Mouse (Mus musculus) monocyte, adult 2 months (primary cell): ENCODE results near the gene Fstl4.
"Not testable (repeated sequence)": the region's sequence is repeated elsewhere in the genome, so short reads cannot be mapped to it uniquely, and the experiment has no call there.

Experiments used
- DNase-seq, 2 experiments: peaks; one replicate each; pipeline ENCODE4 v3.0.0; 2022; ENCODE audit warnings: low spot score in 2 of 2, low read depth in 1 of 2

Gene Fstl4

DNA sequence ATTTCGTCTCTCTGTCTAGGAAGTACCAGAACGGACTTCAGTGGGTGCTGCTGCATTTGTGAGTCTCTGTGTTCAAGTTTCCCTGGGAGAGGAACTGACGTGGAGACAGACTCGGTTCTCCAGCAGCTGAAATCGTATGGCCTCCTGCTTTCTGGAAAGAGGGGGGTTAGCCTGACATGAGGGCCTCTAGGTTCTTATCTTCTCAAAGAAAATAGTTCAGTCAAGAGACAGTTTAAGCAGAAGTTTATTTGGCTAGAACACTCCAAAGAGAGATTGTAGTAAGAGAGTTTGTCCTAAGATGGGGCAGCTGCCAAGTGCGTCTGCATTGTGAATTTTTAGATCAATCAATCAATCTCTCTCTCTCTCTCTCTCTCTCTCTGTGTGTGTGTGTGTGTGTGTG lies 362.2 kb downstream of the Fstl4 start:
- no peak for DNase-seq

DNA sequence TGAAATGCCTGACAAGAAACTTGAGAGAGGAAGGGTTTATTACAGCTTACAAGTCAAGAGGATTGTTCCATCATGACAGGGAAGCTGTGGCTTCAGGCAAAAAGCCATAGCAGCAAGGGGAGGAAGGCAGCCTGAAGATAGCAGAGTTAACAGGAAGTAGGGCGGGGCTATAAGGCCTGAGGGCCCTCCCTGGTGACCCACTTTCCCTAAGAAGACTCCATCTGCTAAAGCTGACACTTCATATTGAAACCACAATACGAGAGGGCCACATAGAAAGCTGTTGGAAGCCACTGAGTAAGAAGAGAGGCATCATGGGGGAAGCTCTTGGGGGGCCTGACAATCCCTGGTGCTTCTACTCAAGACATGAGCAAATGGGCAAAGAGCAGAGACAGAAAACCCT lies 364.2 kb downstream of the Fstl4 start:
- no peak for DNase-seq

DNA sequence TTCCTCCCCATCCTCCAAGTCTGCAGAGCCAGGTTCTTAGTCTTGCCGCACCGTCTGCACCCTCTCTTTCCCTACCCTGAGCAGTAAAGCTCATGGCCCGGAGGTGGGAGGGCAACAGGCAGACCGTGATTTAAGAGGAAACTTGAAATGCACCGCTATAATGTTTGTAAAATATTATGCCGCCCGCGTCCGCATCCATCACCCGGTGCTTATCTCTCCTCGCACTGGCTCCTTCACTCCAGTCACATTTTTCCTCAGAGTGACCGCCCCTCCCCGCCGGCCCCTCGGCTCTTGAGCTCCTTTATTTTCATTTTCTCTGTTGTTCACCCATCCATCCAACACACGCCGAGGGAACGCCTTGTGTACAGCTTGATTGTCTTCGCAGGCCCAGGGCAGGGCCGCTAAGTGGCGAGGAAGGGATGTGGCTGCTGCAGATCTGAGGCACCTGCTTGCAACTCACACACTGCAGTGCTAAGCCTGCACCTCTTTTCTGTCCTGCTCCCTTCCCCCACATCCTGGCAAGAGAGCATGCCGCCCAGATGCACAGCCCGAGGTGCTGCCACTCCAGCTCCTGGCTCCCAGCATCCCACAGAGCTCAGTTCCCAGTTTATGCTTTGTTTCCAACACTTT lies 368.1 kb downstream of the Fstl4 start:
- DNase-seq: no peak

DNA sequence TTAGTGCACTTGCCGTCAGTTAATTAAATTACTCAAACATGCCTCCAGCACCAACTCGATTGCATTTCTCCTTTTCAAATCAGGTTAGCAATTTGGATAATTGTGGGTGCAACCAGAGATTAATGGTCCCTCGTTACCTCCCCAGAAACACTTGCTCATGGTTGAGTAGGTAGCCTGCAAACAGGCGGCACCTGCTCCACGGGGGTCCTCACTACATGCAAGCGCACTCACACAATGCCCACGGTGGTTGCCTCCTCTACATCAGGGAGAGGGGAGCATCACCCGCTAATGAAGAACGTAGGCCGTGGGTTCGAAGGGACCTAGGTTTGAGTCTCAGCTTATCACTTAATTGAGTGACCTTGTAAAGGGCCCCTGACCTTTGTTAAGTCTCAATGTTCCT lies 371.9 kb downstream of the Fstl4 start:
- DNase-seq: no peak

DNA sequence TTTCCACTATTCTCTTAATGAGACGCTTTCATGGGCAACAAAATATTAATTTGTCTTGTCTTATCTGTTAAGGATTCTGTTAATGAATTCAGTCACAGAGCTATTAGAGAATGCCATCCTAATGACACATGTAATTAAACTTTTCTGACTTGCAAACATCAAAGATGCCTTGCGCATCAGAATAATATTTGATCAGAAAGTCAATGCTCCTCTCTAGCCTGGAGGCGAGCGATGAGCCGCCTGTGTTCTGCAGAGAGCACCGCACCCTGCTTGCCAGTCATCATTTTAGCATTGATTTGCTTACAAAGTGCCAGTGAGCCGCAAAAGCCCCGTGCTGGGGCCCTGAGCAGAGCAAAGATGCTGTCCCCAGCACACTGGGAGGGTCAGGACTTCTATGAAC lies 372.9 kb downstream of the Fstl4 start:
- DNase-seq: no peak

DNA sequence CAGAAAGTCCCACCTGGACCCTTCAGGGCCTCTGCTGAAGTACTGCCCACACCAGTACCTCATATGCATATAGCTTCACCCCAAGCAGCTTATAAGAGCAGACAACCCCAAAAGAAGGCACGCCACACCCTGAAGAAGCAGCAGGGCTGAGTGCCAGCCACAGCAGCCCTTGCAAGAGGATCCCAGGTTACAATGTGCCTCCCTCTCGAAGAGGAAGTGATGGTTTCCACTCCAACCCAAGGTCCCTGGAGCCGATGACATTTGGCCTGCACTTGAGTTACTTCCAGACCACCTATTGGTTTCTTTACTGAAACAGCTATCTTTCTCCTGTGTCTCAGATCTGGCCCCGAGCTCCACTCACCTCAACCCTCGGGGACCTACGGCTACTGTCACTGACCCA lies 373.8 kb downstream of the Fstl4 start:
- DNase-seq: no peak

DNA sequence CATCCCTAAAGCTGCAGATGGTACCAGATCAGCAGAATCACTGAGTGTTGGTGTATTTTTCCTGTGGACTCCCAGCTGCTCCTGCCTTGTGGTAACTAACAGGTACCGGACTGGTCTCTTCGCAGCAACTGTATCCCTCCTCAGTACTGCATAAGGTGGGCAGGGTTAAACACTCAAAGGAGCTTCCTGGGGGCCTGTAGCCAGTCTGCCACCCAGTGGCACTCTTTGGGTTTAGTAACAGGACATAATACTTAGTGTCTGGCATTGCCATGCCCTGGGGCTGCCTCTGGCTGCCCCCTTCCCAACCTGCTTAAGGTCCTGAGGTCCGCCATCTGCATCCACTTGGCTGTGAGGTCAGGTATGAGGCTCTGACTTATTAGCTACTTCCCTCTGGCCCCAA lies 375.2 kb downstream of the Fstl4 start:
- no peak for DNase-seq

DNA sequence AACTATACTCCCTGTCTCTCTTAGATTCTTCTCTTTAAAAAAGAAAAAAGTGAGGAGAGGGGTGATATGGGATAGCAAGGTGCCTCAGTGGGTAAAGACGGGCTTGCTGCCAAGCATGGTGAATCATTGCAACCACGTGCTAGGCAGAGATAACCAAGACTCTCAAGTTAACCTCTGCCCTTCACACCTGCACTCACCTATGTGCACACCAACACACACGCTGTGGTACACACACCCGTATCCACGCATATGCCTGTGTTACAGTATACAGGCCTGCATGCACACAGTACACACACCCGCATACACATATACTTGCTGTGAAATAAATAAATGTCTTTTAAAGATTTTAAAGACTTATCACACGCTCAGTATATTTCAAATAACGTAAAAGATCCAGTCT lies 375.8 kb downstream of the Fstl4 start:
- no peak for DNase-seq

DNA sequence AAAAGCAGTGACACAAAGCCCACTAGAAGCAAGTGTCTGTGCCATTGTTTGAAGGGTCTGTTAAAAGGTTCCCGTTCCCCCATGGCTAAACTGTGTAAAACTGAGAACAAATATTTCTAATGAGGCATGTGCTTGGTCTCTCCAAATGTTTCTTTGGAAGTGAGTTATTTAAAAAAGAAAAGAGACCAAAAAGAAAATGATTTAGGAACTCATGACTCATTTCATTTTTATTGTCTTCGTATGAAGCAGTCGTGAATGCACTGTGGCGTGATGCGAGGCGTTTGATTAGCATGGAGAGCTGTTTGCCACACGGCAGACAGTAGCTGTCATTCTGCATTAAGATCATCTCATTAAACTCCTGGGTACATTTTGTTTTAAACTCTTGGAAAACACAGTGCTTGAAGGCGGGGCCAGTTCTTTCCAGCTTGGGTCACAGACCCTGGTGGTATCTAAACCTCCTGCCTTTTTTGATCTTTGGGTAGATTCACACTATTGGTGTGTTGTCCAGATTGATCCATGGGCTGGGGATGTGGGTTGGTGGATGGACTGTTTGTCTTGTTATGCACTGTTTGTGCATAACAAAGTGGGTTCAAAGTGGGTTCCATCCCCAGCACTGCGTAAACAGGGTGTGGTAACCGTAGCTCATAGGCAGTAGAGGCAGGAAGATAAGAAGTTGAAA lies 376.4 kb downstream of the Fstl4 start:
- DNase-seq: no peak

DNA sequence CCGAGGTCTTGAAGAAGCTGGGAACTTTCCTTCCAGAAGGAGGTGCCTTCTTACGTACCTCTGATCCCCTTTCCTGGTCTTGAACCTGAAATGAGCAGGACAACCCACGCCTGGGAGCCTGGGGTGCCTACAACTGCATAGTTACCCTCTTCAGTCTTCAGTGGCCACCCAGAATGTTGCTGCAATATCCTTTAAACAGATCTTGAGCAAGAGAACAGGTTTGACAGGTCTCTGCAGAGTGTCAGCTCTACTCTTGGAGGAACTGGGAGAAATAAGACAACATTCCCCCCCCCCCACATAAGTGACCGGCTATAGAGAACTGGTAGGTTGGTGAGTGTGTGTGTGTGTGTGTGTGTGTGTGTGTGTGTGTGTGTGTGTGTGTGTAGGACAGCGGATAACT lies 379.1 kb downstream of the Fstl4 start:
- DNase-seq: no peak

DNA sequence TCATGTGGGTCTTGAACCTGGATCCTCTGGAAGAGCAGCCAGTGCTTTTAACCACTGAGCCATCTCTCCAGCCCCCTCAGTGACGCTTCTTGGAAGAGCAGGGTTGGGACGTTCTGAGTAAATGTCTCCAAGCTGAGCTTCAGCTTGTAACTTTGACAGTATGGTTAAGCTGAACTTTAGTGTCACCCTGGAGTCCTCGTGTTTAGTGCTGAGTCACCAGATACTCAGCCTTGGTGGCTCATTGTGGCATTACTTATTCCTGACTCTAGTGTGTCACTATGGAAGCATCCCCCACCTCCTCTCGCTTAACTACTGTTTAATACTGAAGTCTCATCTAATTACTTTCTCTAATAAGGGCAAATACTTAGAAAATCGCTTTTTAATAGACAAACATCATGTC lies 380.1 kb downstream of the Fstl4 start:
- DNase-seq: no peak

DNA sequence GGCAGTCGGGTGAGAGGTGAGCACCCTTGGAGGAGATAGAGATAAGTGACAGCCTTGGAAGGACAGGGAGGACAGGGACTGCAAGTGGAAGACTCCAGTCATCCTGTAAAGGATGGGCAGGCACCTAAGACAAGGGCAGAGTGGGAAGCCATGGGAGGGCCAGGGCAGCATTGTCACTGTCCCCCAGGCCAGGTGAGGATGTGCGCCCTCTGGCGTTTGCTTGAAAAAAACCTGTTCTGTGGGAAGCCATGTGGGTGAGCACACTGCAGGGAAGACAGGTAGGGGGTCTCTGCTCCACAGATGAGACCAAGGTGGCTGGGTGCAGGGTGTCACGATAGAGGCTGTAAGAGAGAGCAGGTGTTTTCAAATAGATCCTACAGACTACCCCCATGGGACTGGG lies 381.9 kb downstream of the Fstl4 start:
- no peak for DNase-seq

DNA sequence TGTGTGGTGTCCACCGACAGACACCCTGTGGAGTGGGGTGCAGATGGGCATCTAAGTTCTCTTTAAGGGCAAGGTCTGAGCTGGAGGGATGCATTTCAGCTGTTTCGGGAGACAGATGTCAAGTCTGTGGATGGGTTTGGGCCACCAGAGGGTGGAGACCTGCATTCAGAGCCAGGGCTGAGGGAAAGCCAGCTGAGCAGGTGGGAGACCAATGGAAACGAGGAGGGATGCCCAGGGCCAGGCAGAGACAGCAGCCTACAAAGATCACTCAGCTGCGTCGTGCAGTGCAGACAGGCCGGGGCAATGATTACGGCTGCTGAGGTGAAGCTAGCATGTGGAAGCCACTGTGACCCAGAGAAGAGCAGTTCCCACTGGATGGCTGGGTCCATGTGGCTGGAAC lies 392.0 kb downstream of the Fstl4 start:
- no peak for DNase-seq

DNA sequence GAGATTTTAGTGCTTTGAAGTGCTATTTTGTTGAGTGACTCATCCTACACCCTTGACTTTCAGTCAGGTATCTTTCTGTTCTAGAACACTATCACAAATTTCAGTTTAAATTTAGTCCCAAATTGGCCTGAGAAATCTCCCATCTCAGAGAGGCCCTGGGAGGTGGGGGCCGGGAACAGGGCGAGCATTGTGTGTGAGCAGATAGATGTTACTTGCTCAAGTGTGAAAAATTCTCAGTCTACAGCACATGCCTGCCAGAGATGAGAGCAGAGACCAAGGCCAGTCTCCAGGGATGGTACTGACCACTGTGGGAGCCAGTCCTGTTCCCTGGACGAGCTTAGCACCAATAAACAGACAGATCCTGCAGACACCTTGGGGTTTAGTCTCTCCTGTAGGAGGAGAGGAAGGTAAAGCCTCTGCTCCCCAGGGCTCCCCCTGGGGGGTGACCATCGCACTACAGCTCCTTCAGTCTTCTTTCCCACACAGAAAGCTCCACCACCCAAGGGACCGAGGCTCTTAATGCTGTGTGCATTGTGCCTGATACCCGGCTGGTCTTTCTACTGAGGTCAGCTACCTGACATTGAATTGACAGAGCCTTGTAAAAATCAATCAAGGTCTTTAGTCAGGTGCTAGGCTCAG lies 393.3 kb downstream of the Fstl4 start:
- no peak for DNase-seq

DNA sequence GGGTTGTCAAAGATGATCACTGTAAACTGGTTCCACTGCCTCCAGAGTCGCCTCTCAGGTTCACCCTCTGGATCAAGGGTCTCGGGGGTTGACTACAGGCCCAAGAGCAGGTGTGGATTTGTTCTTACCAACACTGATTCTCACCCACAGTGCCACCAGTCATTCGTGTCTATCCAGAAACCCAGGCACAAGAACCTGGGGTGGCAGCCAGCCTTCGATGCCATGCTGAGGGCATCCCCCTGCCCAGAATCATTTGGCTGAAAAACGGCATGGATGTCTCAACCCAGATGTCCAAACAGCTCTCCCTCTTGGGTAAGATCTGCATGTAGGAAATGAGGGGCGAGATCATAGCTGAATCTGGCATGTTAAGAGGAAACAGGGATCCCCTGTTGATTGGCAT lies 398.0 kb downstream of the Fstl4 start:
- no peak for DNase-seq

DNA sequence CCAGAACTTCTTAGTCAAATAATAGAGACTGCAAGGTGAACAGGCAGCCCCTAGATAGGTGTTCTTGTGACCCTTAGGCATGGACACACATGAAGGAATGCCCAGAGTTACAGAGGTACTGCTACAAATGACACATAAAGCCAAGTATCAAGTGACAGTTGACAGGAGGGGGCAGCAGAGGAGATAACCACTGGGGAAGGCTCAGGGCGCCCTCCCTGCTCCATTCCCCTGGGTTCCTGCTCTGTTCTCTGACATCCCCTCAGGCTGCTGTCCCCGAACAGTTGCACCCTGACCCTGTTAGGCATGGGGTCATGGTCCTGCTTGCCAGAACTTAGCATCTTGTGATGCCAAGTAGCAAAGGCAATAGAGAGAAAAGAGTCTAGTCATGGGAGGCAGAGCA lies 402.0 kb downstream of the Fstl4 start:
- DNase-seq: no peak

DNA sequence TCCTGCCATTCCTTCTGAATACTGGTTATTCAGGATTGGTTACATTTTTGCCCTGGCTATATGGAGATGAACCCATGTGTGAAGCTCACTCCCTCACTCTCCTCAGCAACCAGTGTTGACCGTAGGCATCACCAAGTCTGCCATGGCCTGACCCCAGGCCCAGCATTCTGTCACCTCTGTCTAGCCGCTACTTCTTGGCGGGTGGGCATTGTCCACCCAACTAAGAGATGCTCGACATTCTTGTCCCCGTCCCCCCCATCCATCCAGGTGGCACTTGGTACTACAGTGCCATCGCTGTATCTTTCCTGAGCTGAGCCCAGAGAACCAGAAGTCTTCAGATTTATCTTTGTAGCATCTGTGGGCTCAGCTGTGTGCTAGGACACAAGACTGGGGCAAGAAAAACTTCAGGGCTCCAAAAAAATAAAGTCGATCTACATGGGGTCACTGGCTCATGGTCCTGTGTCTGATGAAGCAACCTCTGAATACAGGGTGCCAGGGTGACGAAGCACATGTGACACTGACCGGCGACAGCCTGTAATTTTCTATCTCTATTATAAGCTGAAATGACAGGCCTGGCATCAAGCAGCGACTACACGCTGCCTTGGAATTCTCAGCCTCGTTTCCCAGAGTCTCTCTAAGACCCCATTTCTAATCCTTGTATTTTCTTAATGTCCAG lies 417.9 kb downstream of the Fstl4 start:
- DNase-seq: no peak

DNA sequence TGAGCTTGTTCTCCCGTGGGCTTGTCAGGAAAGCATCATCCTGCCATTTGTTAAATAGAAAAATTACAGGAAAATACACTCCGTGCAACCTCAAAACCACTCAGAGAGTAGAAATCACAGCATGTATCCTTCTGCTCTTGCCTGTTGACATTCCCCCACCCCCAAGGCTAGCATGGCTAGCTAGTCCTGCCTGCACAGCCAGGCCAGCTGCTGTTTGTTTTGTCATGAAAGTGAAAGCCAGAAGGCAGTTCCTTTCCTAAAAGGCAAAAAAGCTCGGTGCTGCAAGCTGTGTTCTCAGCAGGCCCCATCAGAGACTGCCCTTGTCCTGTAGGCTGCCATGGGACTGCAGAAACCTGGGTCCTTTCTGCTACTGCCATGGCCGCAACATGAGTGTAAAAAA lies 418.4 kb downstream of the Fstl4 start:
- DNase-seq: no peak

DNA sequence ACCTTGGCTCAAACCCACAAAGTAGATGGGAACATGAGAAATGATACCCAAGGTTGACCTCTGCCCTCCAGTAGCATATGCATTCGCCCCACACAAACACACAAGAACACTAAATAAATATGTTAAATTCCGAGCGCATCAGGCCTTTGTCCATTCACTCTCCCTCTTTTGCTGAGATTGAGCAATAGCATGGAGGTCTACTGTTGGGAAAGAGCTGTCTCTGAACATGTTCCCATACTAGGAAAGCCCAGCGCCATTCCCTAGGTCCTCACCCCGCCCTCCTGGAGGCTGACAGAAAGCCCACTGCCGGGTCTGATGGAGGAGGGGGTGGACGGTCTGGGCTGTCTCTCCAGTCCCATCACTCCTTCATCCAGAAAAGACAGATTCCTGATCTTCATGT lies 419.6 kb downstream of the Fstl4 start:
- no peak for DNase-seq

DNA sequence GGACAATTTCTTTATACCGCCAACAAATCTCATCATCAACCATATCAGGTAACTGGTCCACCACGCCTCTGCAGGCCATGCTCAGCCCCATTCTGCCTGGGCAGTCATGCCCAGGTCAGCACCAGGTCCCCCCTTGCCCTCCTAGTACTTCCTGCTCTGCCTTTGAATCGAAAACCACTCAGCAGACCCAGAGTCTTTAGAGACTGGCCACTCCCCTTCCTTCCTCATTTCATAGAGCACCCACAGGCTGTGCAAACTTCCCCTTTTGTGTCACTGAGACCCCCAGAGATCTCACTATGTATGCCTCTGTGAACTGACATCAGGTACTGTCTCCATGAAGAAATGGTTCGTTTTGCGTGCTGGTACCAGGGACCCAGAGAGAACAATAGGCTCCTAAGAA lies 420.3 kb downstream of the Fstl4 start:
- peak in 1 of 2 experiments; percentile 5 for DNase-seq

DNA sequence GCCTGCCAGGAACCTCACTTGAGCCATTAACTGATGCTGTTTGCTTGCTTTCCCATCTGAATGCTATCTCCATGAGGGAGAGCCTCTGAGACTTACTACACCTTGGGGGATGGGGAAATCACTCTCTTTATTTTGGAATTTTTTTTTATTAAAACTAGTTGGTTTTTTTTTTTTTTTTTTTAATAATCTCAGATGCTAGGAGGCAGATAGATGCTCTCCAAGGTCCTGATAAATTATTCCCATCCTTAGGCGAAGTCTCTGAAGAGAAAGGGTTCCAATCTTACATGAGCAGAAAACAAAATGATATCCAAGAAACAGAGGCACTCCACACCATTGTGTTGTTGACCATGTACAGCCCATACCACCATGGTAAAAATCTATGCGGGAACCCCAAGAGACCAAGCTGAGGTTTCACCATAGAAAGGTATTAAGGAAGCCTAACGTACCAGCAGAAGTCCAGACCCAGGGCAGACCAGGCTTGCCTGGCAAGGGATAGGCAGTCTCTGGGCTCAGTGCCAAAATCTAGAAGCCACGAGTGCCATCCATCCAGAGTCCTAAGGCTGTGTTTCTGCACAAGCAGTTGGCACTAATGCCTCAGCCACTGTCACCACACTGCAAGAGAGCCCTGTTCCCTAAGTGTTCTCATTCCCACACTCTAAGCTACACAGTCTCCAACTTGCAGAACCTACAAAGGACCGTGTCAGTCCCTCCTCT lies 423.1 kb downstream of the Fstl4 start:
- no peak for DNase-seq

DNA sequence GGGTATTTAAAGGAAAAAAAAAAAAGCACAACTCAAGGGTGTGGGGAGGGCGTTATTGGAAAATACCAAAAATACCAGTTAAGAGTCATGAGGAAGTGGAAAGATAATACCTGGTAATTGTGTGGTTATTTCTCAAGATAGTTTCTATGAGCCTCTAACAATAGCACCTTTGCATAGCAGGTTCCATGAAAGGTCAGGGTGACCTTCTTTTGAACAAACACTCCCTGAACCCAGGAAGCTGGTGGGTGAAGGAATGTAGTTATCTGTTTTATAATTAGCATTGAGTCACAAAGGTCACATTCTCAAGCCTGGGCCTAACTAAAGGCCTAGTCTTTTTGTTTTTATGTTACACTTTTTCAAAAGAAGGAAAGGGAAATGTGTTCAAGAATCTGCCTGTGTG lies 432.1 kb downstream of the Fstl4 start:
- not testable (repeated sequence) for DNase-seq
